Mouse (Mus musculus) heart, postnatal 14 days (tissue): ENCODE measurements at regions not wholly inside any gene's neighbourhood (a gene's known extent, or its start where the extent isn't known, plus 50 kb on each side); places are given as distances from the start of the nearest gene placed in this dataset.

Experiments used
- DNase-seq, 2 experiments: peaks; one replicate each; pipeline ENCODE4 v3.0.0; 2021 to 2022
- intact Hi-C: fragments of 180-260 bp; cut with DNase I; formaldehyde crosslinking; loops from one replicate; pipeline ENCODE4 v1.15.1; 2025

DNA sequence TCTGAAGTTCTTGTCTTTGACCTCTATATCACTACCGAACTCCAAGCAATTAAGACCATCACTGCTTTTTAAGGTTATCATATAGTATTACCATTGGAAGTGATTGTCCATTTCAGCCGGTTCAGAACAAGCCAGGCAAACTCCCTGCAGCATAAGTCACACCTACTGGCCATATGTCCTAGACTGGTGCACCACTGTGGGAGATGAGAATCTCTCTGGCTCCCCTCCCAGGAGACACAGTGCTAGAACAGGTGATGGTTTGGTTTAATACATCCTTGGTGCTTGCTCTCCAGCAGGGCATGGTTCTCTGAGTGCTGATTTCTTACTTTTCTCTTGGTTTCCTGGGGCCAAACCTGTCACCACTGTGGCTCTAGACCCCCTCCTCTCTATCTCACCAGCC, 232.8 kb upstream of the Btbd3 start:
- no peak for DNase-seq
- intact Hi-C loops = no loop called here

DNA sequence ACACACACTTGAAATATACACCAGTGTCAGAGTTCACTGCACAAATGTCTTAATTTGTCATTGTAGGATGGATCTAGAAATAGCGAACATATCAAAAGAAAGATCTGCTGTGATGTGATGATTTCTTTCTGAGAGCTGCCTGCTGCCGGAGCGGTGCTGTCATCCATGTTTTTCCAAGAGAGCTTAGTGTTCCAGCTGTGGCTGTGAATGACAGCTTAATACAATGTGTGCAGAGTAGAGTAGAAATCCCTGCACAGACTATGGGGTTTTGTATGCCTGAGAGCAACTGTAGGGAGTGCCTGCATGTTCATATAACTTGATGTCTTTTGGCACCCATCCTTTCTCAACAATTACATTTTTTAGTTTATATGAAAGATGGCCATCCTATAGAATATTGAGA, 274.6 kb upstream of the Btbd3 start:
- intact Hi-C loops = no loop called here
- DNase-seq = no peak

DNA sequence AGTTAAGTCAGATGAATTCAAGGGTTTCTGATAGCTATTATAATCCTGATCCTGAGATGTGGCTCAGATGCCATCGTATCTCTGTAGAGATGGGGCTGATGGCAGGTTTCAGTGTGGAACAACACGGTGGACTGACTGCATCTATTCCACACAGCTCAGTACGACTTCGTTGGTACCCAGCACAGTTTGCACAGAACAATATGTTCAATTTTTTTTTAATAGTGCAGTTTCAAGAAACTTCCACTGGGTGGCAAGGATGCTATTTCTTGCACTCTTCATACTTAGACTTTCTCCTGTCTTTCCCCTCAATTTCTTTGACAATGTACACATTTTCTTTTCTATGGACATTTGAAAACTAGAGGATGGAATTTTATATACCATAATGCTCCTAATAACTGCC, 278.6 kb upstream of the Btbd3 start:
- intact Hi-C loops = no loop called here
- no peak for DNase-seq

DNA sequence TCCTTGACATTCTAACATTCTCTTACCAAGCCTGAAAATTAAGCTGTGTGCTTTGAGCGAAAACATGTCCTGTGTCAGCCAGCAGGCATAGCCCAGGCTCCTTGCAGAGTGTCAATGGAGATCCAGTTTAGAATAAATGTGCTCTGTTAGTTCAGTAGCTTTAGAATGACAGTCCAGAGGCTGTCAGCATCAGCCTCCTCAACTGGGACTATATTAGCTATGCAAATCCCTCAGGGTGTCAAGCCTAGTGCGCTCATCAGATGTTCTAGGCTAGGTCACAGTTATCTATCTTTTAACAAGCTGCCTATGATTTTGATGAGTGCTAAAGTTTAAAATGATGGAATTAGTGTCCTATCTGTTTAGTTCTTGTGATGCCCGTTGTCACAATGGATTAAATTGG, 281.7 kb upstream of the Btbd3 start:
- intact Hi-C loops = no loop called here
- no peak for DNase-seq

- no peak for DNase-seq
- intact Hi-C loops = no loop called here
These were observed 287.2 kb upstream of the Btbd3 start for GRCm38 (mm10) chr2:137969156-137969555.

DNA sequence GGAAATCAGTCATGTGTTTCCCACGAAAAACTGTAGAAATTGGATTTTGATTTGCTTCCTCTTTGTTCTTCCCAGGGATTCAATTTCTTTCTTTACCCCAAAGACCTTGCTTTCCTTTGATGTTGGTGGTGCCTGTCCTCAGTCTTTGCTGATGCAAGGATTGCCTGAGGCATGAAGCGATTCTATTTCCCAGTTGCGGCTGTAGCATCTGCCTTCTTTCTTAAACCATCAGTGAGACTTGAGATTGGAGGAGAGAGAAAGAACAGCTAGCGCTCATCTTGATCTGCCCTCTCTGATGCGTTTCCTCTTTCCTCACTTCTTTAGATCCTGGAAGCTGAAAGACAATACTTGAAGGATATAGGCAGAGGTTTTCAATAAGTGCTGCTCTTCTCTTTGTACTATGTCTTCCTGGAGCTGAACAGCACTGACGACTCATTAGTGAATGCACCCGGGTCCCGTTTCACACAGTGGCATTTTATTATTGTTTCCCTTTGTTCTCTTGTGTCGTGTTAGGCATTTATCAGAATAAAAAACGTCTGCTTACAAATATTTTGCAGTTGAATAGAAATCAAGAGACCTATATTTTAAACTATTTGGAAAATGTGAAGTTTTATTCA, 289.8 kb upstream of the Btbd3 start:
- intact Hi-C loops = no loop called here

DNA sequence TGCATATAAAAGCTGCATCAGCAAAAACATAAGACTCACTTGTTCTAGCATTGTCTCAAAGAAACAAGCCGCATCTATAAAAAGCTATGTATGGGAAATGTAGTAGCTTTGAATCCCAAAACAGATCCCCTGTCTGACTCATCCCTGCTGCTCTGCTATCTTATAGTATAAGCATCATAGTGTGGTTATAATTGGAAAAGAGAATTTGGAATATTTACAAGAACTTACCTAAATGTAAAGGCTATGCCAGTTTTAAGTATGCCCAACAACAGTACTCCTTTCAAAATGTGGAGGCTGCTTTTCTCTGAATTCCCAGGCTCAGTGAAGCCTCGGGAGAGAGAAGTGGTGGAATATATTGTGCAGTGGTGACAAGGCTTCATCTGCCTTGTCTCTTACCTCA, 301.5 kb upstream of the Btbd3 start:
- no peak for DNase-seq
- intact Hi-C loops = no loop called here

More for the DNA sequence above, 289.8 kb upstream of the Btbd3 start:
- DNase-seq = no peak

- no peak for DNase-seq
- intact Hi-C loops = no loop called here
These were observed 303.2 kb upstream of the Btbd3 start for GRCm38 (mm10) chr2:137953144-137953543.

GRCm38 (mm10) chr2:137951942-137952341, 304.4 kb upstream of the Btbd3 start:
- DNase-seq = no peak

GRCm38 (mm10) chr2:137950931-137951330, 305.4 kb upstream of the Btbd3 start:
- no peak for DNase-seq
- intact Hi-C loops = no loop called here

More at GRCm38 (mm10) chr2:137951942-137952341, 304.4 kb upstream of the Btbd3 start:
- intact Hi-C loops = no loop called here

GRCm38 (mm10) chr2:137942753-137943152, 313.6 kb upstream of the Btbd3 start:
- intact Hi-C loops = loop anchor here (2.0 to 10.0 kb wide), 5 partner anchors 210 to 1455 kb away; no protein-coding TSS in a partner anchor
- peak; percentile 71 to 88 for DNase-seq

- intact Hi-C loops = no loop called here
- DNase-seq = no peak
These were observed 316.8 kb upstream of the Btbd3 start for GRCm38 (mm10) chr2:137939591-137939990.

- intact Hi-C loops = no loop called here
- DNase-seq = peak; percentile 3 to 11
These were observed 317.4 kb upstream of the Btbd3 start for GRCm38 (mm10) chr2:137938831-137939480.

DNA sequence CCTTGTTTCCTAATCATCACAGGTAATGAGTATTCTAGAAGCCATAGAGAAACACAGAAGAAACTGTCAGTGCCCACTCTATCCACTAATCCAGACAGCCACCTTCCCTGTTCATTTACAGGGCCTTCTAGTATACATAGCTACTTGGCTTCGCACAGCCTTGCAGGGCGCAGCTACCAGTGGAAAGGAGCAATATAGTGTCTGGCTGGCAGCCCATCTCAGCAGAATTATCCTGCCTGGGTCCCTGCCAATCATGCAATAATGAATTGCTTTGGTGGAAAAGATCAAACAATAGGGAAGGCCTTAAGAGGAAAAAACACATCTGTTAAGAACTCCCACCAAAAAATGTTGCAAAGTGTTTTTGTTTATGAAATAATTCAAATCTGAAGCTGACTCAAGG, 319.8 kb upstream of the Btbd3 start:
- peak in 1 of 2 experiments; percentile 4 for DNase-seq
- intact Hi-C loops = no loop called here

GRCm38 (mm10) chr2:137932931-137933330, 323.4 kb upstream of the Btbd3 start:
- no peak for DNase-seq
- intact Hi-C loops = no loop called here

DNA sequence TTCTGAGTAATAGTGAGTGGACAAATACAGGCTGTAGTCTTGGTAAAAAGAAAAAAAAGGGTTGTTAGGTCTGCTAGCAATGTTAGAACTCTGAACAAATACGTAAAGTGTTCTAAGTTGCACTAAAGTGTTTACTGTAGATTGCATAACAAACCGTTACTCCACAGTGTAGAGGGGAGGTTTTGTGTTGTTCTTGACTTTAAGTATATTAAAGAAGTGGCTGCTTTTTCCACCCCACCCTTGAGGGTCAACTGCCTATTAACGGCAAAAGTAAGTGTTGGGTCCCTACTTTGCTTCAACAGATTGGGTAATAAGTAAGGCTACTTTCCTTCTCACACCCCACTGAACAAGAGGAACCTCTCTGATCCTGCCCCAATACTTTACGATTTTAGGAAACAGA, 323.9 kb upstream of the Btbd3 start:
- no peak for DNase-seq
- intact Hi-C loops = no loop called here

DNA sequence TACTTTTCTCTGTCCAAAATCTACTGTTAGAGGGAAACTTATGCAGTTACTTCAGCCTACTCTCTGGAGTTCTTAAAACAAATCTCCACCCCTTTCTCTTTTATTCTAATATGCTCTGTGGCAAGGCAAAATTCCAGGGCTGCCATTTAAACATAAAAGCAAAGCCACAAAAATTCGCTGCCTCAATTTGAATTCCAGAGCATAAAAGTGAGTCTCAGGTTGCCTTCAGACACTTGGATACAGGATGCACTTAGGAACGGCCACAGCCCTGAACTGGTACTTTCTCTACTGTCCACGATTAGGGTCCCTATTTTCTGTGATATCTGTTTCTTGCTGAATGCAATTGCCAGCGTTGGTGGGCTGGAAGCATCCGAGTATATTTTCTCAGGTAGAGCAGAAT, 330.9 kb upstream of the Btbd3 start:
- intact Hi-C loops = no loop called here
- DNase-seq = no peak

GRCm38 (mm10) chr2:137924576-137924975, 331.8 kb upstream of the Btbd3 start:
- intact Hi-C loops = no loop called here
- no peak for DNase-seq

- intact Hi-C loops = no loop called here
- no peak for DNase-seq
These were observed 357.9 kb upstream of the Btbd3 start for GRCm38 (mm10) chr2:137898425-137898824.

DNA sequence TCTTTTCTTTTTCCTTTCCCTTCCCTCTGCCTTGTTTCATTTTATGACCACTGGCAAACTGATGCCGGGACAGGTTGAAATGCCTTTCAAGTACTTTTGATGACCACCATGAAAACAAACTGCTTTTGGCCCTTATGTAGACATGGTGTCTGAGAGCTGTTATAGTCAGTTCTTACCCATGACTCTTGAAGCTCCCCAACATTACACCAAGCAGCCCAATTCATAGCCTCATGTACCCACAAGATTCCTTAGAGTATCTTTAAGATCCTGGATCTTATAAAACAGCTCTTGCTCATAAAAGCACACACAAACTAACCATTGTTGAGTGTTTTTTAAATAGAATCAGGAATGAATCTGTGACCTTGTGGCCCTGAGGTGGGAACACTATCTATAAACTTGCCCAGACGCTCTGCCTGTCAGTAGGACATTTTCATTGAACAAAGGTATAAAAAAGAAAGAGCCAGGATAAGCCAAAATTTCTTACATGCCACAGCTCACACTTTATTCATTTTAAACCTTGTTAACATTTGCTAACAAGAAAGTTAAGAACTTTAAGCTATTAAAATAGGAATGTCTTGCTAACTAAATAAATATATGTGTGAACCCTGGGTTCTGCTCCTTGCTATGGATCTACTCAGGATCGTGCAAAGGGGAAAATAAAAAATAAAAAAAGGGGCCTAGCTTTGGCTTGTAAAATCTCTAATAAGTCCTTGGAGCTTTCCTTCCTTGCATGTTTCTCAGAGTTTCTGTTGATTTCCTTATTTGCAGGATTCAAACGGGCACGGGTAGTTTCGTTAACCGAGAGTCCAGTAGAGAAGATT, 375.9 kb upstream of the Btbd3 start:
- DNase-seq = no peak
- intact Hi-C loops = no loop called here

DNA sequence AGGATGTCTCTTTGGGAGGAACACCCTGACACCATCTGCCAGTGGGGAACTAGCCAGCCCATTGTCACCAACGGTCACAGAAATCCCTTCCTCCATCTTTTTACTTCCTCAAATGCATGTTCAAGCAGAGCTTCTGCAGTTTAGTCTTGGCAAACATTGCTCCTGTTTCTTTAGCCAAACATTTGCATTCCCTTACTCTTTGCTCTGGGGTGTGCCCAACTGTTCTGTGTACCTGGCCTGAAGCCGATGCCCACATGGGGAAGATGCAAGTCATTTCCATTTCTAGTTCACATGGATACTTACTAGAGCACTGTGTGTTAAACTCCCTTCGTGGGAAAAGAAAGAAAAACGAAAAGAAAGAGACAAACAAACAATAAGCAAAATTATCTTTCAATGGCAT, 386.7 kb upstream of the Btbd3 start:
- intact Hi-C loops = no loop called here
- no peak for DNase-seq

GRCm38 (mm10) chr2:137854494-137854893, 401.9 kb upstream of the Btbd3 start:
- DNase-seq = peak in 1 of 2 experiments; percentile 21
- intact Hi-C loops = no loop called here
